Mouse (Mus musculus): Measurements from ENCODE around the gene Vps8. TPM values are rescaled to one million over a fixed set of nuclear protein-coding genes. Genes with fewer than 3 reads are reported as not detected.

Gene Vps8
- polyA plus RNA-seq, 1 experiment from 2014 or later = 21.4 TPM

DNA sequence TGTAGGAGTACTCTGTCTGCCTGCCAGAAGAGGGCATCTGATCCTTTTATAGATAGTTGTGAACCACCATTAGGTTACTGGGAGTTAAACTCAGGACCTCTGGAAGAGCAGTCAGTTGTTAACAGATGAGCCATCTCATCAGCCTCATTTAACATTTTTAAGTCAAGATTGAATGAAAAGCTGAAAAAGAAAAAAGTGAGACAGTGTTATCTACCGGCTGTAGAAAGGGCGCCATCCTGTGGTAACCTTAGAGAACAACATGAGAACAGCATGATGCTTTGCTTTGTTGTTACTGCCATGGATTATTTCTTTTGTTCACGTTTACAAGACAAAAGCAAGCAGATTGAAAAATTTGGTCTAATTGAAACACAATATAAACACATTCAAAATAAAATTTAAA, 10.6 kb downstream of the Vps8 start:
- no peaks in the 10 kb centered on the region for H3K4me1 ChIP-seq (replicated peaks)
- H3K27ac ChIP-seq = no peak overlapping the region
- H3K4me2 ChIP-seq = no peak overlapping the region
- no peak for ATAC-seq (replicated peaks; ENCODE audit: insufficient number of reproducible peaks, insufficient read depth, low FRiP score, low read depth)
- no peak overlapping the region for H3K4me3 ChIP-seq
- H3K9me3 ChIP-seq (replicated peaks) = no peaks in the 10 kb centered on the region
- no peak overlapping the region for H3K9ac ChIP-seq
- H3K27me3 ChIP-seq = no peaks in the 10 kb centered on the region
- 39% methylated on average over 3 of the region's 3 CpGs for WGBS
- H3K36me3 ChIP-seq = peaks cover 12% of the 10 kb centered on the region; the same call in 1 of the 2 replicates

DNA sequence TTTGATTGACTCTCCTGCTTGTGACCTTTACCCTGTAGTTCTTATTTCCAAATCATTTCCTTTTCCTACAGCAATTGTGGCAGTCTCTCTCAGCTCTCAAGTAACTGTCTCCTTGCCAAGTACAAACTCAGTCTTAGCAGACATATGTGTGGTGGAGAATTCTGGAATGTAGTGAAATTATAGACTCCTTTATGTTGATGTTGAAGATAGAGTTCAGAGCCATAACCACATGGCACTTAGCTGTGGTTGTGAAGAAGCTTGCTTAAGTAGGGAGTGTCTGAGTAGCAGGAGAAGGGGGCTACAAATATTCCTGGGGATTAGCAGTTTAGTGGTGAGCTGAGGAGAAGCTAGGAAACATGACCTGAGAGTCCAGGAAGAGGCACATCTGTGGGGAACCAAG, 18.1 kb downstream of the Vps8 start:
- H3K36me3 ChIP-seq = peaks cover 16% of the 10 kb centered on the region; the same call in 1 of the 2 replicates

DNA sequence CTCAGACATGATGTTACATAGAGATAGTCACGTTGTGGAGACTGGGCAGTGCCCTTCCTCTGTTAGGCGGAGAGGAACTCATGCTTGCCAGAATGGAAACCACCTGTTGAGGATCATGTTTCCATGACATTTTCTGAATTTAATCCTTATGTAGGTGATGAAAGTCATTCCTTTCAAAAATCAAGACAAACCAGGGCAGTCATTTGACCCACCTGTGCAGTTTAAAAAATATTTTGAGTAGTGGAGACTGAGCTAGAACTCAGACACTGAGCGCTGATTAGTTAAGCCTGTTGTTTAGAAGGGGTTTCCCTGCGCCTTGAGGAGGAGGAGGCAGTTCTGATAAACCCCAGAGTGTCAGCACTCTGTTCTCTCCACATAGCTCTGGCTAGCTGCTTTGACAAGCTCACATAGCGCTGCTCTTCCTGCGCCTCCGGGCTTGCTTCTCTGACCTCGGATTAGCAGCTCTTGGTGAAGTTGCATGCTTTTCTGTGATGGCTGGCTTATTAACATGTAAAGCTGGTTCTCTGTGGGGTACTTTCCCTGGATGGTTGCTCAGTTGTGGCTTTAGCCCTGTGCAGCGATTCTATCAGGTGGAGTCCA, 22.2 kb downstream of the Vps8 start:
- 38% methylated on average over 9 of the region's 9 CpGs for WGBS
- Histone ChIP-seq H3K4me3 (no peak overlapping the region), H3K27me3 (no peaks in the 10 kb centered on the region), H3K9me3 (replicated peaks) (no peaks in the 10 kb centered on the region), H3K36me3 (0 out of 2 replicates have a peak, but pooled peaks cover 10% of the 10 kb centered on the region), H3K4me1 (replicated peaks) (peaks cover 18% of the 10 kb centered on the region; the same call in 1 of the 2 replicates), H3K9ac (no peak overlapping the region), H3K4me2 (no peak overlapping the region), H3K27ac (no peak overlapping the region)
- ATAC-seq (replicated peaks; ENCODE audit: insufficient number of reproducible peaks, insufficient read depth, low FRiP score, low read depth) = no peak; the same call in 1 of the 2 replicates

More for the DNA sequence above, 18.1 kb downstream of the Vps8 start:
- Histone ChIP-seq H3K9me3 (replicated peaks) (no peaks in the 10 kb centered on the region), H3K9ac (no peak overlapping the region), H3K4me2 (no peak overlapping the region), H3K27me3 (no peaks in the 10 kb centered on the region), H3K4me1 (replicated peaks) (0 out of 2 replicates have a peak, but pooled peaks cover 6% of the 10 kb centered on the region), H3K27ac (no peak overlapping the region), H3K4me3 (no peak overlapping the region)
- ATAC-seq (replicated peaks; ENCODE audit: insufficient number of reproducible peaks, insufficient read depth, low FRiP score, low read depth) = no peak

DNA sequence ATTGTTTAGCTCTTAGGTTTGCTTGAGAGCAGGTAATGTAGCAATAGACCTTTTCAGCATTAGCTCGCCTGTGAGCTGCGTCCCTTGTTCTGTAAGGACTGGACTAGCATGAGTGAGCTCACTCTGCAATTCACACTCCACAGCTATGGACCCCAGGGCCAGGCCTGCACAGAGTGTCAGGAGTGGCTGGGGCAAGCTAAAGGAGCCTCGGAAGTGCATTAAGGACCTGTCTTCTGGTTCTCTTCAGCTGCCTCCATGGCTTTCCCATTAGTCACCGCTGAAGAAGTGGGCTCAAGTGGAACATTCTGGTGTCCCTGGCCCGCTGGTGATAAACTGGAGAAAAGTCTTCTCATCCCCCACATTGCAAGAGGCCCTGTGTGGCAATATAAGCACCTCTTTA, 24.5 kb downstream of the Vps8 start:
- 66% methylated on average over 5 of the region's 5 CpGs for WGBS
- H3K4me2 ChIP-seq = no peak overlapping the region
- no peaks in the 10 kb centered on the region for H3K27me3 ChIP-seq
- H3K4me3 ChIP-seq = no peak overlapping the region
- H3K27ac ChIP-seq = no peak overlapping the region
- H3K36me3 ChIP-seq = 0 out of 2 replicates have a peak, but pooled peaks cover 10% of the 10 kb centered on the region
- peaks cover 28% of the 10 kb centered on the region; the same call in 1 of the 2 replicates for H3K4me1 ChIP-seq (replicated peaks)
- H3K9me3 ChIP-seq (replicated peaks) = no peaks in the 10 kb centered on the region
- no peak overlapping the region for H3K9ac ChIP-seq
- ATAC-seq (replicated peaks; ENCODE audit: insufficient number of reproducible peaks, insufficient read depth, low FRiP score, low read depth) = no peak

DNA sequence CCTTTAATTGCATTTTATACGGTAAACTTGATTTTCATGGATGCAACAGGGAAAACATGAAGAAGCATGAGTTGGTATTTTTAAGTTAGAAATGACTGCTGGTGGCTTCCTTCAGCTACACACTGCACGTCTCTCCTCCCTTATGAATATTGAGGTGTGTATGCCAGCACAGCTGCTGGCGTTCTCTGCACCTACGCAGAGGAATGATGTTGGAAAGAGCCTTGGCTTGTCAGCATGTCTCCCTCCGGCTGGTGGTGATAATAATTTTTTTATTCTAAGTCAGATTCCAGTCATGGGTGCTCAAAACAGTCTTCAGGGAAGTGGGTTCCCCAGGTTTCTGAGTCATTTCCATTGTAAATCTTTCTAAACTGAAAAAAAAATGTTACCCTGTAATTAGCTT, 25.5 kb downstream of the Vps8 start:
- Histone ChIP-seq H3K27ac (no peak overlapping the region), H3K4me2 (no peak overlapping the region), H3K27me3 (no peaks in the 10 kb centered on the region), H3K4me1 (replicated peaks) (peaks cover 28% of the 10 kb centered on the region; the same call in 1 of the 2 replicates), H3K9ac (no peak overlapping the region), H3K4me3 (no peak overlapping the region), H3K36me3 (0 out of 2 replicates have a peak, but pooled peaks cover 2% of the 10 kb centered on the region), H3K9me3 (replicated peaks) (no peaks in the 10 kb centered on the region)
- 77% methylated on average over 5 of the region's 5 CpGs for WGBS
- no peak for ATAC-seq (replicated peaks; ENCODE audit: insufficient number of reproducible peaks, insufficient read depth, low FRiP score, low read depth)

DNA sequence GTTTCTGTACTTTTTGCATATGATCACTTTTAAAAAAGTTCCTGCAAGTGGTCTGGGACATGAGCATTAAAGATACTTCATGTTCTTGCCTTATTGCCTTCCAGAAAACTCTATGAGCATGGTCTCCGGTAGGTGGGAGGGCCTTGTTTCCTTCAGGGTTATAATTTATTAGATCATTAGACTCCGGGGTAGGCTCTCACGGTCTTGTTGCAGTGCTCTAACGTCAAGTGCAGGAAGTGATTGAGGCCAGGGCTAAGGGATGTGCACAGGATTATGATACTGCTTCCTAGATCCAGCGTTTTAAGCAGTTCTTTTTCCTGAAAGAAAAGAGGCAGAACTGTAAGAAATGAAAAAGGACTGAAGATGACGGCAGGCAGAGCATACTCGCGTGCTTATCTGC, 27.0 kb downstream of the Vps8 start:
- no peak overlapping the region for H3K4me3 ChIP-seq
- H3K4me1 ChIP-seq (replicated peaks) = peaks cover 27% of the 10 kb centered on the region; the same call in 1 of the 2 replicates
- H3K27ac ChIP-seq = no peak overlapping the region
- H3K9ac ChIP-seq = no peak overlapping the region
- H3K36me3 ChIP-seq = no peaks in the 10 kb centered on the region
- H3K9me3 ChIP-seq (replicated peaks) = no peaks in the 10 kb centered on the region
- H3K4me2 ChIP-seq = 0 out of 2 replicates have a peak overlapping the region, but pooled peaks have one; percentile 6
- no peak for ATAC-seq (replicated peaks; ENCODE audit: insufficient number of reproducible peaks, insufficient read depth, low FRiP score, low read depth)
- 50% methylated on average over 8 of the region's 8 CpGs for WGBS
- no peaks in the 10 kb centered on the region for H3K27me3 ChIP-seq

DNA sequence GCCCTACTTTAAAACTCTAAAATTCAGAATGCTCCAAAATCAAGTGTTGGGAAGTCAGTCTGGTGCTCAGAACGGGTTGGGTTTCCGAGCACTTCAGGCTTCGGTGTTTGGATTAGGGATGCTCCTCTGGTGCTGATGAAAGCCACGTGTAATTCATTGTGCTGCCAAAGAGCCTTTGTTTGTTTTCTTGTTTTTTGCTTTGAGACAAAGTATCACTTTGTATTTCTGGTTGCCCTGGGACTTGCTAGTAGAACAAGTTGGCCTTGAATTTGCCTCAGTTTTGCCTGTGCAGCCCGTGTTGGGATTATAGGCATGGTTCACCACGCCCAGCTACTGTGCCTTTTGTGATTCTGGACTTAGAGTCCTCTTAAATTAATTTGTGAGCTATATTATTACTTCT, 29.7 kb downstream of the Vps8 start:
- H3K9me3 ChIP-seq (replicated peaks) = no peaks in the 10 kb centered on the region
- no peak overlapping the region for H3K9ac ChIP-seq
- H3K4me1 ChIP-seq (replicated peaks) = peaks cover 14% of the 10 kb centered on the region; the same call in 1 of the 2 replicates
- H3K4me2 ChIP-seq = no peak overlapping the region
- ATAC-seq (replicated peaks; ENCODE audit: insufficient number of reproducible peaks, insufficient read depth, low FRiP score, low read depth) = no peak
- H3K27me3 ChIP-seq = no peaks in the 10 kb centered on the region
- H3K36me3 ChIP-seq = no peaks in the 10 kb centered on the region; the same call in 1 of the 2 replicates
- no peak overlapping the region for H3K4me3 ChIP-seq
- WGBS = 84% methylated on average over 6 of the region's 6 CpGs
- H3K27ac ChIP-seq = no peak overlapping the region

DNA sequence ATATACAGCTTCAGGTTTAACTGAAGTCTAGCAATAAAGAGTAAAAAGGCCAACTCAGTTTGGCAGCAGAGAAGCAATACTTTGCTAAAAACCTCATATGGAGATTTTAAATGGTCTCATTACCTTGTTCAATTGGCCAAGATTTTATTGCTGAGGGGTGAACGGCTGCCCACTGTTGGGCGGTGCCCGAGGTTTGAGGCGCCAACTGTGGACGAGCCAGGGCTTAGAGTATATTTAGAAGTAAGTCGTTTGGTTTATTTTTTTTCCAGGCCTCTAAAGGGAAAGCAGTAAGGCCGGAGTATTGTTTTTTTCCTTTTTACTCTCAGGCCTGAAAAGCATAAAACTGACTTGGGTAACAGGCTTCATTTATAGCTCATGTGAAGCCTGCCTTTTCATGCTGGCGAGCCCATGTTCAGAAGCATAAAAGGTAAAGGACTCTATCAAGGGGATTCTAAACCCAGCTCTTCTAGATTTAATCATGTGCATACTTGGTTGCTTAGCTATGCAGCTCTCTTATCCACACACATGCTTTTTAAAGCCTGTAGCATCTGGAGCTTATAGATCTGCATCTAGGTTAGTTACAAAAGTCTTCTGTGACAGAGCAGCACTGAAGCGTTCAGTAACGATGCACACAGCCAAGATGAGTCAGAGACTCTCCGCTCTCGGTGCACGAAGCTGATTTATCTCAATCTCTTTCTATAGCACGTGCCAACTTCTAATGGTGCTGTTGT, 34.9 kb downstream of the Vps8 start:
- peaks cover 14% of the 10 kb centered on the region; the same call in 1 of the 2 replicates for H3K36me3 ChIP-seq
- 65% methylated on average over 14 of the region's 14 CpGs for WGBS
- no peaks in the 10 kb centered on the region for H3K9me3 ChIP-seq (replicated peaks)
- no peaks in the 10 kb centered on the region for H3K4me1 ChIP-seq (replicated peaks)
- no peak overlapping the region for H3K27ac ChIP-seq
- H3K4me2 ChIP-seq = no peak overlapping the region
- H3K4me3 ChIP-seq = no peak overlapping the region
- no peaks in the 10 kb centered on the region for H3K27me3 ChIP-seq
- no peak for ATAC-seq (replicated peaks; ENCODE audit: insufficient number of reproducible peaks, insufficient read depth, low FRiP score, low read depth)
- no peak overlapping the region for H3K9ac ChIP-seq

DNA sequence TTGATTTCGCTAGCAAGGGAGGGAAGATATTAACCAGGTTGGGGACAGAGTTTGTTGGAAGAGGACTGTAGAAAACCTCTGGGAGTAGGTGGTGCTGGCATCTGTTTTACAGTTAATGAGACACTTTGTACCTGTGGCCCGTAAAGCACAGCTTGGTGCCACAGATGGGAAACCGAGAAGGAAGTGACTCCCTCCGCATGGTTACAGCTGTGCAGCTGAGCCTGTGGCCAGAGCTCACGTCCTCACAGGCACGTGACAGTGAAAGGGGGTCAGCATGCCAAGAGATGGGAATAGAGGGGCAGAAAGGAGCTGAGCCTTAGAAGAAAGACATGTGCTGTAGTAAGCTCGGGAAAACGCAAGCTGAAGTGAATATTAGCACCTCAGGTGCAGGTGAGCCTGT, 43.0 kb downstream of the Vps8 start:
- H3K36me3 ChIP-seq = peaks cover 32% of the 10 kb centered on the region
- no peak for ATAC-seq (replicated peaks; ENCODE audit: insufficient number of reproducible peaks, insufficient read depth, low FRiP score, low read depth)
- 73% methylated on average over 8 of the region's 8 CpGs for WGBS

DNA sequence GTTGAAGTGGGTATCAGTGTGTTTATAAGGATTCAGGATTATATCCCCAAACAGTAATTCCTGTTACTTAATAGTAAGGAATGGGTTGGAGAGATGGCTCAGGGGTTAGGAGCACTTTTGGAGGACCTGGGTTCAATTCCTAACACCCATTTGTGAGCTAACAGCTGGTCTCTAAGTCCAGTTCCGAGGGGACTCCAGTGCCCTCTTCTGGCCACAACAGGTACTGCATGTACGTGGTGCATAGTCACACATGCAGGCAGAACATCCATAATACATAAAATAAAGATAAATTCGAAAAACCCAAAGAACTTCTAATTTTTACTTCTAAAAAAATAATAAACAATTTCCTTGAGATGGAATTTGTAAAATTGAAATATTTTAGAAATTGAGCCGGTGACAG, 47.5 kb downstream of the Vps8 start:
- no peak overlapping the region for H3K4me3 ChIP-seq
- no peak overlapping the region for H3K9ac ChIP-seq
- WGBS = 78% methylated on average over 4 of the region's 4 CpGs
- no peaks in the 10 kb centered on the region for H3K27me3 ChIP-seq
- no peak overlapping the region for H3K27ac ChIP-seq
- H3K4me2 ChIP-seq = no peak overlapping the region
- peaks cover 31% of the 10 kb centered on the region for H3K36me3 ChIP-seq
- no peak for ATAC-seq (replicated peaks; ENCODE audit: insufficient number of reproducible peaks, insufficient read depth, low FRiP score, low read depth)
- no peaks in the 10 kb centered on the region for H3K9me3 ChIP-seq (replicated peaks)
- H3K4me1 ChIP-seq (replicated peaks) = no peaks in the 10 kb centered on the region; the same call in 1 of the 2 replicates

More for the DNA sequence above, 43.0 kb downstream of the Vps8 start:
- Histone ChIP-seq H3K27me3 (no peaks in the 10 kb centered on the region), H3K9ac (no peak overlapping the region), H3K4me2 (no peak overlapping the region), H3K4me3 (no peak overlapping the region), H3K4me1 (replicated peaks) (no peaks in the 10 kb centered on the region), H3K27ac (no peak overlapping the region), H3K9me3 (replicated peaks) (no peaks in the 10 kb centered on the region)

DNA sequence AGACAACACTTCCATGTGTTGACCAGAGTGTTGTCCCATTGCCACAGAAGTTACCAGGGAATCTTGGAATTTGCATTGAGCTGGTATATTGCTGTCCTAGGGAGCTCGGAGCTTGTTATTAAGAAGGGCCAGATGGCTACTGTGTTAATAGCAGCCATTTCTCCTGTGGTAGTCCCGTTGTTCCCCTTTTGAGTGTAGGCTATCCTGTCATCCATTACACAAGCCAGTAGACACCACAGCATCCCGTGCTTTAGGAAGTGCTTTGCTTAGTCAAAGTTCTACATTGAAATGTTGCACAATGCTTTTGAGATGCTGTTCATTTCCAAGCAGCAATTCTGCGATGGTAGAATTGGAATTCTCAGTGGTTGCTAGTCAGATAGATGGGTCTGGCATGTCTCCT, 54.2 kb downstream of the Vps8 start:
- H3K4me1 ChIP-seq (replicated peaks) = no peaks in the 10 kb centered on the region; the same call in 1 of the 2 replicates
- H3K36me3 ChIP-seq = peaks cover 30% of the 10 kb centered on the region; the same call in 1 of the 2 replicates
- H3K9ac ChIP-seq = no peak overlapping the region
- 83% methylated on average over 4 of the region's 4 CpGs for WGBS
- ATAC-seq (replicated peaks; ENCODE audit: insufficient number of reproducible peaks, insufficient read depth, low FRiP score, low read depth) = no peak
- no peaks in the 10 kb centered on the region for H3K9me3 ChIP-seq (replicated peaks)
- H3K27me3 ChIP-seq = no peaks in the 10 kb centered on the region
- H3K4me3 ChIP-seq = no peak overlapping the region
- no peak overlapping the region for H3K27ac ChIP-seq
- no peak overlapping the region for H3K4me2 ChIP-seq

All from heart, embryonic 15.5 days (tissue).